Mouse (Mus musculus) E14TG2a.4 (cell line): ENCODE results near the gene Oxct2a.

Experiments used
- CTCF ChIP-seq: conservative IDR thresholded peaks from 2 replicates; pipeline ENCODE4 v1.5.1; 2014; ENCODE audit warnings: low read length
- NANOG ChIP-seq: IDR thresholded peaks from 2 replicates; pipeline ENCODE4 v1.6.1; 2014; ENCODE audit warnings: borderline replicate concordance, low read length, mixed read lengths
- POU5F1 ChIP-seq: IDR thresholded peaks from 2 replicates; pipeline ENCODE4 v1.6.1; 2014; ENCODE audit warnings: low read length, borderline replicate concordance

GRCm38 (mm10) chr4:123289038-123289437, 34.4 kb downstream of the Oxct2a start:
- TF ChIP-seq CTCF (no peak), NANOG (no peak), POU5F1 (no peak)
